Mouse (Mus musculus): Measurements from ENCODE around the gene Gpr26. TPM values are rescaled to one million over a fixed set of nuclear protein-coding genes. Genes with fewer than 3 reads are reported as not detected.

Gene Gpr26
- 0.15 and 0.18 TPM in 2 replicates for polyA plus RNA-seq (2014; fragmentation: Nextera tagmentation; extraction: Ambion mirVana)

DNA sequence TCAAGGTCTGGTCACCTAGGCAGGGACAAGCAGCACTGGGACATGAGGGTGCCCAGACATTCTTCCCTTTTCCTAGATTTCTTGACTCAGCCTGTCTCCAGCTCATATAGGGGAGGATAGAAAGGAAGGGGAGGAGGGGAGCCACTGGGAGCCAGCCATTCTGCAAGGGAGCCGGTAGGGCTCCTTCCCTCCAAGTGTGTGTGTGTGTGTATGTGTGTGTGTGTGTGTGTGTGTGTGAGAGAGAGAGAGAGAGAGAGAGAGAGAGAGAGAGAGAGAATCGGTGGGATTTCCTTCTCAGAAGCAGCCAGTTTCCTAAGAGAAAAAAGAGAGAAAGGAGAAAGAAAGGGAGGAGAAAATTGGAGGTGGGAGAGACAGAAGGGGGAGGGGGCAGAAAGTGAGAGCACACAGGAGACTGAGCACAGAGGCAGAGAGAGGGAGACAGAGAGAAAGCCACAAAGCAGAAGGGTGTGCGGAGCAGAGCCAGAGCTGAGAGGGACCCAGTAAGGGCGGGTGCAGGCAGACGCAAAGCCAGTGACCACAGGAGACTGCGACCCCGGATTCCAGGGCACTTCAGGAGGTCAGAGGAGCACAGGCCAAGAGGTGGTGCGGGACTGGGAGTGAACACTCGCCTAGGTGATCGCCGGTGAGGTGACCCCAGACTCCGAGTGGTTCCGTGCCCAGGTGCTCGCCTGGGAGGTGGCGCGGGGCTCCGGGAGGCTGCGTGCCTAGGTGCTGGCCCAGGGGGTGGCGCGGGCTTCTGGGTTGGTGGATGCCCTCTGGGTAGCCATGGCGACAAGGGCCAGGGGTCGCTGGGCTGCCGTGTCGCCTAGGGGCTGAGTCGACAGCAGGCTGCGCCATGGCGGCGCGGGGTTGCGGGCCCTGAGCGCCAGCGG is at the start of gene Gpr26:
TSS of gene Gpr26 (plus strand) at position 438 of the 893 bp plus-strand sequence.
- Histone ChIP-seq H3K4me1 (ENCODE audit: control insufficient read depth, insufficient read depth, low read length) (peaks cover 8% of the 10 kb centered on the region), H3K27me3 (ENCODE audit: control insufficient read depth, insufficient read depth, low read length) (peaks cover 27% of the 10 kb centered on the region), H3K9ac (ENCODE audit: low read length) (peak within 1 kb of the TSS; percentile 20; the same call in 1 of the 2 replicates), H3K27ac (ENCODE audit: low read depth, low read length) (no peak within 1 kb of the TSS), H3K36me3 (ENCODE audit: control insufficient read depth, insufficient read depth, low read length) (no peaks in the 10 kb centered on the region), H3K4me2 (peak within 1 kb of the TSS; percentile 68), H3K4me3 (ENCODE audit: low read depth, low read length) (peak within 1 kb of the TSS; percentile 34), H3K9me3 (ENCODE audit: control insufficient read depth, low read length) (no peaks in the 10 kb centered on the region)
- ATAC-seq (ENCODE audit: low FRiP score), result peak; percentile 64; the same call in 1 of the 2 replicates
- DNase-seq (ENCODE audit: low spot score, missing footprints), result peak; percentile 85
- WGBS, result 1% methylated on average over 30 of the region's 32 CpGs

DNA sequence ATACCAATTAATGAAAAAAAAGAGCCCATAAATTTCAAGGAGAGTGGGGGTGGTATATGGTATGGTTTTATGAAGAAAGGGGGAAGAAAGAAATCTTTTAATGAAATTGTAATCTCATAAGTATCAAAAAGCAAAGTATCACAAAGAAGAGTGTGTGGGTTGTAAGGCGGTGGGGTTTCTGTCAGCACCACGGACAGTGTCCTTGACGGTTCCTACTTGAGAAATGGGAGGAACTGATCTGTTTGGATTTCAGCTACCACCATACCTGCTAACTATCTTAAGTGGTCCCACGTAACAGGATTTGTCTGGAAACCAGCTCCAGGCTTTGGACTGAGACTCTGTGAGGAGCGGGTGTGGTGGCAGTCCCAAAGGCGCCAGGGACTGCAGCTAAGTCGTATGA is 48.9 kb upstream of the Gpr26 start:
- H3K9ac ChIP-seq (ENCODE audit: low read length), result no peak overlapping the region
- no peaks in the 10 kb centered on the region for H3K4me1 ChIP-seq (ENCODE audit: control insufficient read depth, insufficient read depth, low read length)
- no peaks in the 10 kb centered on the region for H3K36me3 ChIP-seq (ENCODE audit: control insufficient read depth, insufficient read depth, low read length)
- no peak for ATAC-seq (ENCODE audit: low FRiP score)
- no peak overlapping the region for H3K4me3 ChIP-seq (ENCODE audit: low read depth, low read length)
- no peak for DNase-seq (ENCODE audit: low spot score, missing footprints)
- H3K4me2 ChIP-seq, result no peak overlapping the region
- WGBS, result 55% methylated on average over 7 of the region's 7 CpGs
- H3K27ac ChIP-seq (ENCODE audit: low read depth, low read length), result no peak overlapping the region
- no peaks in the 10 kb centered on the region for H3K9me3 ChIP-seq (ENCODE audit: control insufficient read depth, low read length)
- H3K27me3 ChIP-seq (ENCODE audit: control insufficient read depth, insufficient read depth, low read length), result no peaks in the 10 kb centered on the region

DNA sequence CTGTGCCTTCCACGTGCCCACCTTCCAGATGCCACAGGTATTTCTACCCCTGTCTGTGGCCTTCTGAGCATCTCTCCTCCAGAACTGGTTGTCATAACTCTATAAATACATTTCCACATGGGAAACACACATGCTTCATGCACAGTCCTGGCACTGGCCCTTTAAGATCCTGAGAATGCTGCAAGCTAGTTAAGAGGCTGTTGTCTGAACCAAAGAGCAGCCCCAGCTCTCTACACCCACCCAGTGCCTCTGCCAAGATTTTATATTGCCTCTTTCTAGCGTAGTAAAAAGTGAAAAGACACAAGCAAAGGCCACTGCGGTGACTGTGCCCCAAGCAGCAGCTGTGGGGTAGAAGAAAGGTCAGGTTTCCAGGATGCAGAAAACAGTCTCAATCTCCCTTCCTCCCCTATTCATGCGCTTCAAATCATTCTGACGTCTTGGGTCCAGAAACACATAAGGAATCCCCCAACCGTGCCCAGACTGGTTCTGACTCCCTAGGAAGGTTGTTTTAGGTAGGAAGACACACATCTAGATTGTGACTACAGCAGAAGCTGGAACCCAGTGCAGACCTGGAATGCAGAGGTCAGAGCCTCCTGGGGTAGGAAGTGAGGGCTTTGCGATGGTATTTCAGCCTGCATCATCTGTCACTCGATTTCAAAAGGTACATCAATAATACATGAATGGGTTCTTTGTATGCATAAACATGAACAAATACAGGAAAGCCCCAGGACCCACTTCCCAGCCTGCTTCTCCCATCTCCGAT is 38.8 kb upstream of the Gpr26 start:
- Histone ChIP-seq H3K4me1 (ENCODE audit: control insufficient read depth, insufficient read depth, low read length) (peaks cover 9% of the 10 kb centered on the region), H3K4me2 (no peak overlapping the region), H3K4me3 (ENCODE audit: low read depth, low read length) (no peak overlapping the region), H3K36me3 (ENCODE audit: control insufficient read depth, insufficient read depth, low read length) (no peaks in the 10 kb centered on the region), H3K9me3 (ENCODE audit: control insufficient read depth, low read length) (no peaks in the 10 kb centered on the region), H3K27me3 (ENCODE audit: control insufficient read depth, insufficient read depth, low read length) (no peaks in the 10 kb centered on the region), H3K27ac (ENCODE audit: low read depth, low read length) (no peak overlapping the region), H3K9ac (ENCODE audit: low read length) (no peak overlapping the region)
- 51% methylated on average over 9 of the region's 9 CpGs for WGBS
- ATAC-seq (ENCODE audit: low FRiP score), result no peak
- no peak for DNase-seq (ENCODE audit: low spot score, missing footprints)

DNA sequence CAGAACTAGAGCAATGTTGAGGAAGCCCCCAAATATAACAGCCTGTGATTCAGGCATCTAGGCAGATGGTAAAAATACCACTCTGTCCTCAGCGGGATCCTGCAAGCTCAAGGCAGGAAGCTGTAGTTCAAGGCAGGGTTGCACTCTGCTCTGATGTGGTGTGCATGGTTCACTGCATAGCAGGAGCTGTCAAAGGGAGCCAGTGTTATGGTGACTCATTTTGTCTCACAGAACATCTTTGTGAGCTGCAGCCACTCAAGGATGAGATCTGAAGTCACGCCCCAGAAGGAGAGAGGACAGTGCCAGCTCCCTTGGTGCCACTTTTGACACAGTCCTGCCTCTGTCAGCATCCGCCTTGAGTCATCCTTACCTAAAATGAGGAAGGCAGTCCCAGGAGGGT is 28.6 kb upstream of the Gpr26 start:
- WGBS, result 84% methylated on average over 3 of the region's 3 CpGs
- H3K4me3 ChIP-seq (ENCODE audit: low read depth, low read length), result no peak overlapping the region
- H3K4me2 ChIP-seq, result no peak overlapping the region
- H3K9ac ChIP-seq (ENCODE audit: low read length), result no peak overlapping the region
- no peak overlapping the region for H3K27ac ChIP-seq (ENCODE audit: low read depth, low read length)
- no peaks in the 10 kb centered on the region for H3K27me3 ChIP-seq (ENCODE audit: control insufficient read depth, insufficient read depth, low read length)
- no peak for DNase-seq (ENCODE audit: low spot score, missing footprints)
- ATAC-seq (ENCODE audit: low FRiP score), result no peak
- no peaks in the 10 kb centered on the region for H3K9me3 ChIP-seq (ENCODE audit: control insufficient read depth, low read length)
- H3K36me3 ChIP-seq (ENCODE audit: control insufficient read depth, insufficient read depth, low read length), result no peaks in the 10 kb centered on the region
- H3K4me1 ChIP-seq (ENCODE audit: control insufficient read depth, insufficient read depth, low read length), result no peaks in the 10 kb centered on the region

DNA sequence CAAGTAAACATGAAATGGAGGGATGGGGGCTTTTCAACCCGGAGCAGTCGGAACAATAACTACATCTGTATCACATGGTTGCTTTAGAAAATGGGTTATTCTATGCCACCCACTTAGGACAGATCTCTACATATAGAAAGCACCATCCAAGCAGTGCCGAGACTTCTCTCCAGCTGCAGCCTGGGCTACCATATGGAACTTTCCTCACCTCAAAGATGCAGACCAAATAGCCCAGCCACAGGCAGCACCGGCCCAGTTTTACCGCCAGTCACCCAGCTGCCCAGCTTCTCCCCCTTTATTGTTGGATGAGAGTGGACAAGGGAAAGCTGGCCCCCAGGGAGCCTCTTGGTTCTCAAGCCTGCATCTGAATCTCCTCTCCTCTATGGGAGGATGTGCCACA is 15.1 kb upstream of the Gpr26 start:
- 80% methylated on average over 5 of the region's 5 CpGs for WGBS
- ATAC-seq (ENCODE audit: low FRiP score), result no peak

DNA sequence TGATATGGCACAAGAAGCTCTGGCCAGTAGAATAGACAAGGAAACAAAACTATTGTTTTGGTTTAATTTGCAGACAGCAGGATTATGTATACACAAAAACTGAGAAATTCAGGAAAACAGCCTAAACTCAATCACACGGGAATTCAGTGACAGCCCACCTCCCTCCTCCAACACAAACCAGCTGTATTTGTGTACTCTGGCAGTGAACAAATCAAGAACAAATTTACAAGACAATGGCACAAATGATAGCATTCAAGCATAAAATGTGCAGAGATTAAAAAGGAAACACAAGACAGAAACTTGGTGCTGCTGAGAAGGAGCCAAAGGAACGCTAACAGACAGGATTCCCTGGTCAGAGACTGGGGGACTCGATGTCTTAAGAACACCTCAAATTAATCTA is 12.9 kb upstream of the Gpr26 start:
- 51% methylated on average over 3 of the region's 3 CpGs for WGBS
- H3K4me3 ChIP-seq (ENCODE audit: low read depth, low read length), result no peak overlapping the region
- no peak for ATAC-seq (ENCODE audit: low FRiP score)
- H3K4me1 ChIP-seq (ENCODE audit: control insufficient read depth, insufficient read depth, low read length), result peaks cover 2% of the 10 kb centered on the region; the same call in 1 of the 2 replicates
- no peak overlapping the region for H3K4me2 ChIP-seq
- H3K9me3 ChIP-seq (ENCODE audit: control insufficient read depth, low read length), result no peaks in the 10 kb centered on the region
- no peak overlapping the region for H3K27ac ChIP-seq (ENCODE audit: low read depth, low read length)
- DNase-seq (ENCODE audit: low spot score, missing footprints), result peak; percentile 49
- no peaks in the 10 kb centered on the region for H3K27me3 ChIP-seq (ENCODE audit: control insufficient read depth, insufficient read depth, low read length)
- no peak overlapping the region for H3K9ac ChIP-seq (ENCODE audit: low read length)
- no peaks in the 10 kb centered on the region for H3K36me3 ChIP-seq (ENCODE audit: control insufficient read depth, insufficient read depth, low read length)

More for the DNA sequence above, 15.1 kb upstream of the Gpr26 start:
- Histone ChIP-seq H3K36me3 (ENCODE audit: control insufficient read depth, insufficient read depth, low read length) (no peaks in the 10 kb centered on the region), H3K27me3 (ENCODE audit: control insufficient read depth, insufficient read depth, low read length) (no peaks in the 10 kb centered on the region), H3K9ac (ENCODE audit: low read length) (no peak overlapping the region), H3K4me2 (no peak overlapping the region), H3K4me3 (ENCODE audit: low read depth, low read length) (no peak overlapping the region), H3K27ac (ENCODE audit: low read depth, low read length) (no peak overlapping the region), H3K9me3 (ENCODE audit: control insufficient read depth, low read length) (no peaks in the 10 kb centered on the region), H3K4me1 (ENCODE audit: control insufficient read depth, insufficient read depth, low read length) (peaks cover 2% of the 10 kb centered on the region; the same call in 1 of the 2 replicates)
- DNase-seq (ENCODE audit: low spot score, missing footprints), result peak; percentile 4

DNA sequence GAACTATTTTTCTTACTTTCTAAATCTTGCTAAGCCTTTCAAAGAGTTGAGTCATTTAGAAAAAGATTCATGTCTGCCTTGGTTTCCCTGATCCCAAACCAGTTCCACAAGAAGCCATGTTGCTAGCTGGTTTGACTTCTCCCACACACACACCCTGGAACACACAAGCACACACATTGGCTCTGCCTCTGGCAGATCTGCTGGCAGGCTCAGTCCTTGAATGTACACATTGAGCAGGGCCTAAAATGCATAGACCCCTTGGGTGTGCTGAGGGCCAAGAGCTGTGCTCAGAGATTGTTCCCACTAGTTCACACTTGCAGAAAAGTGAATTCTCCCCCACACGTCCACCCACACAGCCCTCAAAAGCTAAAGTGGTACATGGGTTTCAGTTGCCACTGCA is 7.6 kb upstream of the Gpr26 start:
- H3K27ac ChIP-seq (ENCODE audit: low read depth, low read length), result no peak overlapping the region
- ATAC-seq (ENCODE audit: low FRiP score), result no peak
- H3K4me3 ChIP-seq (ENCODE audit: low read depth, low read length), result no peak overlapping the region
- H3K4me1 ChIP-seq (ENCODE audit: control insufficient read depth, insufficient read depth, low read length), result no peaks in the 10 kb centered on the region
- no peak overlapping the region for H3K4me2 ChIP-seq
- WGBS, result 72% methylated on average over 1 of the region's 1 CpGs
- peak; percentile 26 for DNase-seq (ENCODE audit: low spot score, missing footprints)
- H3K36me3 ChIP-seq (ENCODE audit: control insufficient read depth, insufficient read depth, low read length), result no peaks in the 10 kb centered on the region
- no peaks in the 10 kb centered on the region for H3K9me3 ChIP-seq (ENCODE audit: control insufficient read depth, low read length)
- H3K9ac ChIP-seq (ENCODE audit: low read length), result no peak overlapping the region
- H3K27me3 ChIP-seq (ENCODE audit: control insufficient read depth, insufficient read depth, low read length), result no peaks in the 10 kb centered on the region

DNA sequence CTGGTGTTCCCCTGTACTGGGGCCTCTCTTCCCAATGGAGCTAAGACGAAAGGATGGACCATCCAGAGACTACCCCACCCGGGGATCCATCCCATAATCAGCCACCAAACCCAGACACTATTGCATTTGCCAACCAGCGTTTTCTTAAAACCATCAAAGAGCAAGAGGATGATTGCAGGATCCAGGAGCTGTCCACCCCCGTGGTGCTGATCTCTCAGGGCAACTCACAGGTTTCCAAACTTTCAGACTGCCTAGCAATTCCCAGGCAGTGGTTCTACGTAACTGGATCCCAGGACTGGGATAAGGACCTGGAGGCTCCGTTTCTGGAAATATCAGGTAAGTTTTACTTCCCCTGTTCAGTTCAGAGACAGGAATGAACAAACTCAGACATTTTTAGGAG is 5.7 kb upstream of the Gpr26 start:
- no peak overlapping the region for H3K27ac ChIP-seq (ENCODE audit: low read depth, low read length)
- 32% methylated on average over 6 of the region's 6 CpGs for WGBS
- peak; percentile 89 for DNase-seq (ENCODE audit: low spot score, missing footprints)

More for the DNA sequence above, 5.7 kb upstream of the Gpr26 start:
- H3K4me3 ChIP-seq (ENCODE audit: low read depth, low read length), result no peak overlapping the region
- H3K4me1 ChIP-seq (ENCODE audit: control insufficient read depth, insufficient read depth, low read length), result no peaks in the 10 kb centered on the region
- H3K36me3 ChIP-seq (ENCODE audit: control insufficient read depth, insufficient read depth, low read length), result no peaks in the 10 kb centered on the region
- no peak for ATAC-seq (ENCODE audit: low FRiP score)
- no peak overlapping the region for H3K4me2 ChIP-seq
- H3K27me3 ChIP-seq (ENCODE audit: control insufficient read depth, insufficient read depth, low read length), result 0 out of 2 replicates have a peak, but pooled peaks cover under 1% of the 10 kb centered on the region
- no peaks in the 10 kb centered on the region for H3K9me3 ChIP-seq (ENCODE audit: control insufficient read depth, low read length)
- H3K9ac ChIP-seq (ENCODE audit: low read length), result no peak overlapping the region
